Mouse (Mus musculus) testis, adult 2 months (tissue): ENCODE data around the gene Nlrp1b.

Experiments
- CTCF ChIP-seq: fragments of 200-500 bp; IDR thresholded peaks from 2 replicates; pipeline ENCODE4 v1.5.1; 2012; ENCODE audit warnings: low read depth, mild to moderate bottlenecking, inconsistent platforms, low read length, moderate library complexity; ENCODE audit not compliant: control insufficient read depth, insufficient read depth, insufficient replicate concordance
- POLR2A ChIP-seq: fragments of 200-500 bp; IDR thresholded peaks from 2 replicates; pipeline ENCODE4 v1.6.1; 2012; ENCODE audit warnings: low read depth, mild to moderate bottlenecking, inconsistent platforms, low read length, moderate library complexity; ENCODE audit not compliant: control insufficient read depth

DNA sequence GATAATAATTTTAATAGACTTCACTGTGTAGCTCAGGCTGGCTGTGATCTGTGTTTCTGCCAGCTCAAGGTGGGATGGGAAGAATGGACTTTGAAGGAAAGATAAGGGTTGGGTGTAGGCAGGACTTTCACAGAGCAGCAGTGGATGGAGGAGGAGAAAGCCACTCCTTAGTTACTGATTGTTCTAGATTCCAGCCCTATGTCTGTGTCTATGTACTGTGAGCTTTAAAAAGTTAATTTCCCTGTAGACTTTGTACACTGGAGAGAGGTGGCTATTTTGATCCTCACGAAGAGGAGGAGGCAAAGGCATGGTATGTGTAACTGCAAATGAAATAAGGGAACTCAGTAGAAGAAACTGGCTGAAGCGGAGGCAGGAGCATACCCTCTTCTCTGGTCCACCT, 31.2 kb downstream of the Nlrp1b start:
- TF ChIP-seq CTCF (no peak), POLR2A (no peak)
